Mouse (Mus musculus) CH12F3 (cell line): ENCODE data around the gene Ibtk.

Experiments
- in situ Hi-C: fragments of 300-500 bp; cut with MboI; formaldehyde crosslinking; loops from 2 replicates; pipeline ENCODE4 v1.14.3; 2020; ENCODE audit warnings: low sequenced_read_pairs

Gene Ibtk

DNA sequence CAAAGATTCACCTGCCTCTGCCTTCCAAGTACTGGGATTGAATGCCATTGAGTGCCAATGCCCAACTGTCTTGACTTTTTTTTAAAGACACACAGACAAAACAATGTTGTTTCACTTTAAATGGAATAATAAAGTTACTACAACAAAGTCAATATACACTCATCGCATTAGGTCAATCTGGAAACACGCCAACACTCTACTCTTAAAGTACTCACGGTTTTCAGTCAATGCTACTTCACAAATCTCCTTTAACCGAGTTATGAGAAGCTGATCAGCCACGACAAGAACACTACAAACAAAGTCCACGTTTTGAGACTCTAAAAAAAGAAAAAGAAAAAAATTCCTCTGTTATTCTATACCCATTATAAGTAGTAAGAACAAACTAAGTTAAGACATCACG is 31.8 kb downstream of the Ibtk start:
- in situ Hi-C loops, result no loop called here

- in situ Hi-C loops, result no loop called here
Observed at GRCm38 (mm10) chr9:85707302-85707701, 41.8 kb downstream of the Ibtk start.

DNA sequence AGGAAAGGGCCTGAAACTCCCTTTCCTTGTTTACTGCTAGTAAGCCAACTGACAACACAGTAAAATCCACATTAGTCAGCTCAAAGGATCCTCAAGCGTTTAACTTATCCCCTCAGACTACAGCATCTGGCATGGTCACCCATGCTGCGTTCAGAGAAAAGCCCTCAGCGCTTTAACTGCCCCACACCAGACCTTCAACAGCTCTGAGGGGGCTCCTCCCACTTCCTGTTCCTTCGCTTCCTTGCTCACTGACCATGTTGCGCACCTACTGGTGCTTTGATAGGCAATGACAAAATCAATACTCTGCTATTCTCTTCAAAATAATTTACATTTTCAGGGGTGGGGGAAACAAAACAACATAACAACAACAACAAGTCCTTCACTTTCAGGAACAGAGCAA is 47.2 kb downstream of the Ibtk start:
- in situ Hi-C loops, result no loop called here

DNA sequence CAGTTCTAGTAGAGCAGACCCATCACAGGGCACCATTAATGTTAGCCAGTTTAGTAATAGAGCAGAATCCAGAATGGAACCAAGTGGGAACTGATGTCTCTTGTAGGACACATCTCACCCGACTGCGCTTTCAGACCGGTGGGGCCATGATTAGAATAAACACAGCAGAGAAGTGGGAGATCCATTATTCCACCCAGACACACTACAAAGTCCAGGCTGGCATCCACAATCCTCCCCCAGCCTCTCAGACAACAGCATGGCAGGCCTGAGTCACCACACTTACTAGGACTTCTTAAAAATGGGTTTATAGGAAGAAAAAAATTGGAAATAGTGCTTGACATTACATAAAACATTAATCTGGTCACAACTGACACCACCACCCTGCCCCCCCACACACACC is 53.5 kb downstream of the Ibtk start:
- in situ Hi-C loops, result no loop called here

GRCm38 (mm10) chr9:85693231-85694116 is 55.7 kb downstream of the Ibtk start:
- in situ Hi-C loops, result no loop called here

DNA sequence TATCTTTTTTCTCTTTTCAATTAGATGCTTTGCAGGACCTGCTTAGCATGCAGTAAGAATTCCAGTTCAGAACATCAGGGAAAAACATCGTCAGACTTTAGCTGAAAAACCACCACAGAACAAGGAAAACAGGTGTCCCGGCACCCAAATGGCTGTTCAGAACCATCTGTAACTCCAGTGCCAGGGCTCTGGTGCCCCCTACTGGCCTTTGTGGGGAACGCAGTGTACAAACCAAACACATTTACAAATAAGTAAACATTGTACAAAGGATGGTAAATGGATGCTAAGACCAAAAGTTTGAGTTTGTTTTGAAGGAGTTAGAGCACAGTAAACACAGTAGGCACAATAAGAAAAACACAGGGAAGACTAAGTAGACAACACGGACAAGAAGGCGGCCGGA is 64.1 kb downstream of the Ibtk start:
- in situ Hi-C loops, result no loop called here

DNA sequence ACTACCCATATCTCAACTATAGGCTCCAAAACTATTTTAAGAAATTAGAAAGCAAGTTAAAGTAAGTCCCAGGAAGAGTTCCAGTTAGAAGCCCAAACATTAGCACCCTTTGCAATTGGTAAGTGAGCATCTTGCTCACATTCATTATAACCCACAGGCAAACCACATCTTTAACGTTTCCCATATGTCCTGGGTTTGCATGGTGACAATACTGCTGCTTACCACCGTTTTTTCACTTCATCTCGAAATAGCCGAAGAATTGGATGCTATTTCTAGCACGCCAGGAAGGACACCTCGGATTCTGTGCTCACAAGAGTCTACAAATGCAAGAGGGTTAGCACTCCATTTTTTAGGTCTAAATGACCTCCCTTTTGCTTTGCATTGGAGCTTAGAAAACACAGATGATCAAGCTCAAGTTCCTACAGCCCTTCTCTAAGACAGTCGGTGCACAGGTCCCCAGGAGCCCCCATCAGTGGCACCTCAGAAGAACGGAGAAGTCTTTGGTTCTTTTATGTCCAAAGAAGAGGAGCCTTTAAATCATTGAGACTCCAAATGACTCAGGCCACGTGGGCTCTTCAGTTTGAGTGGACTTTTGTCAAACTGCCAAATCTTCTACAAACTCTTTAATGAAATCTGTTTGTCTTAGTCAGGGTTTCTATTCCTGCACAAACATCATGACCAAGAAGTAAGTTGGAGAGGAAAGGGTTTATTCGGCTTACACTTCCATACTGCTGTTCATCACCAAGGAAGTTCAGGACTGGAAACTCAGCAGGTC is 73.8 kb downstream of the Ibtk start:
- in situ Hi-C loops, result no loop called here

GRCm38 (mm10) chr9:85673907-85674481 is 75.1 kb downstream of the Ibtk start:
- in situ Hi-C loops, result no loop called here

DNA sequence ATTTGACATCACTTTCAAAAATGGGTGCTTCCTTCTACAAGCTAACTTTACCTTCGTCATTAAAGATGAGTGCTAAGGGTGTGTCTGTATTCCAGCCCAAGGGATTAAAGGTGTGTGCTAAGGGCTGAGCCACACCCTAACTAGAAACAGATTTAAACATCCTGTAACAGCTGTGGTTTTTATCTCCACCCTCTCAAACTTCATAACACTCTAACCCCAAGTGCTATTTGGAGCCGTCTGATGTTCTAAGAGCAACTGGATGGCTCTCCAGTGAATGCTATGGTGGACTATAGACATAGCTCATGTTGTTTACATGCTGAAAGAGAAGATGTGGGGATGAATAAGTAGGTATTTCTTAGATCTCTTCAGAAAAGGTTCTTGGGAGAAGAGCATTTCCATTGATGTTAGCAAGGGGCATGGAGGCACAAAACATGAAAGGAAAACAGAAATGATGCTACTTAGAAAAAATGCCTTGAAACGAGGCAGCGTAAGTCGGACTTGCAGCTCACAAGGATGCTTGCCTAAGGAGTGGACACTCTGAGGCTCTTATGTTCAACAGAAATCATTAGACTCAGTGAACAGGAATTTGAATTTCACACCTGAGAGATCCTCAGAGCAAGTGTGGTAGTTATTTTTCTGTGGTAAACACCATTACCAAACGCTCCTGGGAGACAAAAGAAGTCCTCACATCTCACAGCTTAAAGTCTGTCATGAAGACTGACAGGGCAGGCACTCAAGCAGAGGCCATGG is 77.4 kb downstream of the Ibtk start:
- in situ Hi-C loops, result no loop called here

- in situ Hi-C loops, result no loop called here
Observed at GRCm38 (mm10) chr9:85664316-85664715, 84.8 kb downstream of the Ibtk start.

- in situ Hi-C loops, result no loop called here
Observed at GRCm38 (mm10) chr9:85663810-85664209, 85.3 kb downstream of the Ibtk start.

DNA sequence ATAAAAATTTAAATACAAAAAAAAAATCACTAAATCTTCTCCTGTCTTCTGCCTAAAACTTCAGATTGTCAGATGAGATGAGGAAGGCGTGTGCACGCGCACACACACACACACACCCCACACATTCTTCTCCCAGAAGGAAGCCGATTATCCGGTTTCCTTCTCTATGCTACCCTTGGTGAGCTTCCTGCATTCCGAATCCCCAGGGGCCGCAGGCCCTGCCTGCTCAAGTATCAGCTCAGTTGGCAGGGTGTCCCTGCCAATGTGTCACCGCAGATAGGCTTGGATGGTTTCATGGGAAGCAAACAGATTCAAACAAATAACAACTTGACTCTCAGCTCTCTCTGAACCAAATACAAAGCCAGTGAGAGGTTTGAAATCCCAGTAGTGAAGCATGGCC is 86.0 kb downstream of the Ibtk start:
- in situ Hi-C loops, result no loop called here

- in situ Hi-C loops, result no loop called here
Observed at GRCm38 (mm10) chr9:85653401-85653800, 95.7 kb downstream of the Ibtk start.

- in situ Hi-C loops, result no loop called here
Observed at GRCm38 (mm10) chr9:85638276-85638675, 110.9 kb downstream of the Ibtk start.
